Mouse (Mus musculus): ENCODE measurements at regions not wholly inside any gene's neighbourhood (a gene's known extent, or its start where the extent isn't known, plus 50 kb on each side); places are given as distances from the start of the nearest gene placed in this dataset.

- H3K27ac ChIP-seq (ENCODE audit: insufficient read depth, low read depth), result no peak overlapping the region
- no peak overlapping the region for H3K9ac ChIP-seq (ENCODE audit: insufficient read depth, low read depth)
- H3K4me2 ChIP-seq (ENCODE audit: insufficient read depth, low read depth, poor library complexity, severe bottlenecking), result no peak overlapping the region
- peaks cover 44% of the 10 kb centered on the region for H3K9me3 ChIP-seq (replicated peaks; ENCODE audit: low read length)
- no peak for DNase-seq (ENCODE audit: extremely low read depth)
- H3K36me3 ChIP-seq (replicated peaks in 1 of 2; ENCODE audit: control insufficient read depth in 1 of 2, insufficient read depth in 1 of 2, low read length in 1 of 2), result no peaks in the 10 kb centered on the region
- H3K79me2 ChIP-seq (replicated peaks; ENCODE audit: control insufficient read depth, extremely low read depth, insufficient read depth, poor library complexity, severe bottlenecking), result no peaks in the 10 kb centered on the region
- no peaks in the 10 kb centered on the region for H3K4me1 ChIP-seq (ENCODE audit: control insufficient read depth in 1 of 2, insufficient read depth in 2 of 2)
- in situ Hi-C loops (cut with MboI; ENCODE audit: low pct_ligation_motif_present, low pct_unique_long_range_greater_than_20kb, low sequenced_read_pairs) (no loop called here), dilution Hi-C loops (cut with MboI; ENCODE audit: extremely low pct_ligation_motif_present, extremely low pct_unique_long_range_greater_than_20kb, low sequenced_read_pairs) (no loop called here)
- TF ChIP-seq POLR2AphosphoS2 (IDR thresholded peaks at IDR 0.05; ENCODE audit: low read depth, low read length) (no peak), CHD2 (IDR thresholded peaks at IDR 0.05; ENCODE audit: low read length) (no peak), ZMIZ1 (IDR thresholded peaks at IDR 0.05; ENCODE audit: low read depth, low read length) (no peak), NRF1 (IDR thresholded peaks at IDR 0.05; ENCODE audit: low read depth, low read length) (no peak), KAT2A (IDR thresholded peaks at IDR 0.05; ENCODE audit: insufficient replicate concordance, low read length) (no peak), MYC (IDR thresholded peaks at IDR 0.05; ENCODE audit: low read depth, low read length) (no peak), MAZ (IDR thresholded peaks at IDR 0.05; ENCODE audit: low read depth, low read length) (no peak), SMC3 (IDR thresholded peaks at IDR 0.05; ENCODE audit: low read depth, low read length) (no peak), USF1 (IDR thresholded peaks at IDR 0.05; ENCODE audit: low read depth, low read length) (no peak), RAD21 (IDR thresholded peaks at IDR 0.05; ENCODE audit: low read depth, low read length) (no peak), MAX (IDR thresholded peaks at IDR 0.05; ENCODE audit: low read length) (no peak), GABPA (IDR thresholded peaks at IDR 0.05; ENCODE audit: insufficient replicate concordance, low read depth, low read length) (no peak), IRF4 (IDR thresholded peaks at IDR 0.05; ENCODE audit: low read depth, low read length) (no peak), RCOR1 (conservative IDR thresholded peaks at IDR 0.05; ENCODE audit: low read depth, low read length) (no peak), BHLHE40 (IDR thresholded peaks at IDR 0.05; ENCODE audit: low read depth, low read length) (no peak), EP300 (IDR thresholded peaks at IDR 0.05; ENCODE audit: low read length) (no peak), UBTF (IDR thresholded peaks at IDR 0.05; ENCODE audit: low read depth, low read length) (no peak), HCFC1 (IDR thresholded peaks at IDR 0.05; ENCODE audit: low read depth, low read length) (no peak)
- no peaks in the 10 kb centered on the region for H3K27me3 ChIP-seq (replicated peaks)
- H3K4me3 ChIP-seq (replicated peaks in 1 of 3; ENCODE audit: low read depth in 2 of 3, low read length in 2 of 3, poor library complexity in 1 of 3), result no peak overlapping the region
Measured at GRCm38 (mm10) chr7:78061631-78062030, 676.2 kb downstream of the Ntrk3 start.

- TF ChIP-seq ETS1 (conservative IDR thresholded peaks at IDR 0.05; ENCODE audit: low read depth, low read length) (no peak), CHD2 (IDR thresholded peaks at IDR 0.05; ENCODE audit: low read length) (no peak), IRF4 (IDR thresholded peaks at IDR 0.05; ENCODE audit: low read depth, low read length) (no peak), PAX5 (IDR thresholded peaks at IDR 0.05; ENCODE audit: low read length) (no peak), UBTF (IDR thresholded peaks at IDR 0.05; ENCODE audit: low read depth, low read length) (no peak), ELF1 (IDR thresholded peaks at IDR 0.05; ENCODE audit: low read depth, low read length) (no peak), SIN3A (IDR thresholded peaks at IDR 0.05; ENCODE audit: low read length) (no peak), ZKSCAN1 (IDR thresholded peaks at IDR 0.05; ENCODE audit: borderline replicate concordance, low read depth, low read length) (no peak), GABPA (IDR thresholded peaks at IDR 0.05; ENCODE audit: insufficient replicate concordance, low read depth, low read length) (no peak), ZNF384 (IDR thresholded peaks at IDR 0.05; ENCODE audit: low read depth, low read length) (no peak), HCFC1 (IDR thresholded peaks at IDR 0.05; ENCODE audit: low read depth, low read length) (no peak), TCF12 (IDR thresholded peaks at IDR 0.05; ENCODE audit: low read depth, low read length) (no peak), MAX (IDR thresholded peaks at IDR 0.05; ENCODE audit: low read length) (no peak), RCOR1 (conservative IDR thresholded peaks at IDR 0.05; ENCODE audit: low read depth, low read length) (no peak), EP300 (IDR thresholded peaks at IDR 0.05; ENCODE audit: low read length) (no peak), CHD1 (IDR thresholded peaks at IDR 0.05; ENCODE audit: low read depth, low read length) (no peak), BHLHE40 (IDR thresholded peaks at IDR 0.05; ENCODE audit: low read depth, low read length) (no peak), USF2 (conservative IDR thresholded peaks at IDR 0.05; ENCODE audit: low read depth, low read length) (no peak), E2F4 (IDR thresholded peaks at IDR 0.05; ENCODE audit: insufficient replicate concordance, low read depth, low read length) (no peak)
- no peak overlapping the region for H3K9ac ChIP-seq (ENCODE audit: insufficient read depth, low read depth)
- H3K27me3 ChIP-seq (replicated peaks), result no peaks in the 10 kb centered on the region
- no peaks in the 10 kb centered on the region for H3K79me2 ChIP-seq (replicated peaks; ENCODE audit: control insufficient read depth, extremely low read depth, insufficient read depth, poor library complexity, severe bottlenecking)
- dilution Hi-C loops (cut with MboI; ENCODE audit: extremely low pct_ligation_motif_present, extremely low pct_unique_long_range_greater_than_20kb, low sequenced_read_pairs) (no loop called here), in situ Hi-C loops (cut with MboI; ENCODE audit: low pct_ligation_motif_present, low pct_unique_long_range_greater_than_20kb, low sequenced_read_pairs) (no loop called here)
- no peaks in the 10 kb centered on the region for H3K4me1 ChIP-seq (ENCODE audit: control insufficient read depth in 1 of 2, insufficient read depth in 2 of 2)
- no peak for DNase-seq (ENCODE audit: extremely low read depth)
- no peak overlapping the region for H3K4me2 ChIP-seq (ENCODE audit: insufficient read depth, low read depth, poor library complexity, severe bottlenecking)
- H3K4me3 ChIP-seq (replicated peaks in 1 of 3; ENCODE audit: low read depth in 2 of 3, low read length in 2 of 3, poor library complexity in 1 of 3), result no peak overlapping the region
- H3K36me3 ChIP-seq (replicated peaks in 1 of 2; ENCODE audit: control insufficient read depth in 1 of 2, insufficient read depth in 1 of 2, low read length in 1 of 2), result no peaks in the 10 kb centered on the region
- peaks cover 33% of the 10 kb centered on the region for H3K9me3 ChIP-seq (replicated peaks; ENCODE audit: low read length)
- H3K27ac ChIP-seq (ENCODE audit: insufficient read depth, low read depth), result no peak overlapping the region
Measured at GRCm38 (mm10) chr7:78049606-78050005, 688.2 kb downstream of the Ntrk3 start.
